Mouse (Mus musculus) hematopoietic stem cell, adult 5-6 weeks (primary cell): ENCODE results near the gene Runx3. TPM values are rescaled to one million over a fixed set of nuclear protein-coding genes. Genes with fewer than 3 reads are reported as not detected.

Experiments
- ATAC-seq, 2 experiments: fragments of 125-278 bp in 1 of 2; replicated peaks in 1 of 2; 2 replicates each; pipeline ENCODE4 v1.8.0; 2016 to 2017; ENCODE audit warnings: inconsistent platforms in 2 of 2, mild to moderate bottlenecking in 2 of 2, moderate number of reproducible peaks in 2 of 2, low read depth in 1 of 2, moderate TSS enrichment in 1 of 2; ENCODE audit not compliant: low FRiP score in 2 of 2, poor library complexity in 2 of 2, severe bottlenecking in 2 of 2, insufficient read depth in 1 of 2, low TSS enrichment in 1 of 2
- total RNA-seq: library from RNA; stranded (forward); fragments of 172-1452, 232-1000 nt; gene quantifications from 2 replicates; pipeline ENCODE4 v1.2.3, GENCODE M21; 2017

The Runx3 gene
- total RNA-seq, 1 experiment from 2014 or later: 12.9 TPM

DNA sequence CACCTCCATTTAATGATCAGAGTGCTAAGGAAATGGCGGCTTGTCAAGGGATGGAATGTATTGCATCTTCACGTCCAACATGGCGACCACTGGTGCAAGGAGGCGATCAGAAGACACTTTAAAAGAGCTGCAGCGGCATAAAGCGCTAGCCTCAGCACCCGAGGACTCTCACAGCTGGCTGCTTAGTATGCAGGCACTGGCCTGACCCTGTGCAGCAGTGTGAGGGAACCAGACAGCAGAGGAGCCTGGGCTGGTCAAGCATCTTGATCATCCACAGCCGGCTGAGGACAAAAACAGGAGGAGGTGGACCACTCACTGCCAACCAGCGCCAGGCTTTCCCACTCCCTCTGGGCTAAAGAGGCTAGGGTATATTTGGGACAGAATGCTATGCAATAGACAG lies 103.4 kb downstream of the Runx3 start:
- no peak for ATAC-seq

DNA sequence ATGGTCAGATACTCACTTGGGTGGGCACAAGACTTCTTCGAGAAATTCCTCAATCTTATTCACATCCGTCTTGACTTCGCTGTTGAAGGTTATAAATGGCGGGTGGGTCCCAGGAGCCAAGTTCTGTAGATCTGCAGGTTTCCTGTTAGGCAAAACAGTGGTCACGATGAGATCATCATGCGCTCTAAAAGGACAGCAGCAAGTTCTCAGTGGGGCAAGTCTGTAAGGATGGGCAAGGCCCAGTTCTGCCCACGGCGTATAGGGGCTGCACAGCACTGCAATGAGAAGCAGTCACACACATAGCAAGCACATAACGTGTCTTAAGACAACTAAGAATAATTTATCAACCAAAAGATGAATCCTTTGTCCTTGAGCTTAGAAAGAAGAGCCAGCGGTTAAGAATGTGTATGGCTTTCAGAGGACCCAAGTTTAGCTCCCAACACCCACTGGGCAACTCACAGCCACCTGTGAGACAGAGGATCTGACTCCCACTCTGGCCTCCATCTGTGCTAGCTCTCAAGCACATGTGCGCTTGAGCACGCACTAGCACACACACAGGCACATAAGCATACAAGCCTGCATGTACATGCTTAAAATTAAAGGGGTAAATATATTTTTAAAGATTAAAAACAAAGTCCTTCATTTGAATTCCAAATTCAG lies 105.7 kb downstream of the Runx3 start:
- ATAC-seq: no peak

Other genes starting within 250 kb of the Runx3 start
- gene Tmem50a, start 205.6 kb upstream of the Runx3 start, total RNA-seq: 226 and 246 TPM in 2 replicates
- 121 and 246 TPM in 2 replicates for gene Rsrp1, start 197.1 kb upstream of the Runx3 start, total RNA-seq
- gene Syf2, start 189.8 kb upstream of the Runx3 start, total RNA-seq: 251 and 314 TPM in 2 replicates
- 62.0 and 66.9 TPM in 2 replicates for gene Clic4, start 152.2 kb downstream of the Runx3 start, total RNA-seq
- 116 and 160 TPM in 2 replicates for gene Srrm1, start 232.7 kb downstream of the Runx3 start, total RNA-seq